Mouse (Mus musculus): Measurements from ENCODE around the gene Rab44.

The Rab44 gene

GRCm38 (mm10) chr17:29136236-29136635 is 22.3 kb downstream of the Rab44 start:
- no peak for DNase-seq

- DNase-seq, result no peak
Measured at GRCm38 (mm10) chr17:29137906-29138305, 24.0 kb downstream of the Rab44 start.

GRCm38 (mm10) chr17:29141577-29141976 is 27.6 kb downstream of the Rab44 start:
- no peak for DNase-seq

- DNase-seq, result no peak
Measured at GRCm38 (mm10) chr17:29143266-29143665, 29.3 kb downstream of the Rab44 start.

GRCm38 (mm10) chr17:29145101-29145500 is 31.2 kb downstream of the Rab44 start:
- no peak for DNase-seq

GRCm38 (mm10) chr17:29147273-29147672 is 33.3 kb downstream of the Rab44 start:
- DNase-seq, result no peak

- no peak for DNase-seq
Measured at GRCm38 (mm10) chr17:29147773-29148172, 33.8 kb downstream of the Rab44 start.

GRCm38 (mm10) chr17:29149766-29150165 is 35.8 kb downstream of the Rab44 start:
- DNase-seq, result no peak

GRCm38 (mm10) chr17:29152547-29152946 is 38.6 kb downstream of the Rab44 start:
- DNase-seq, result no peak

- no peak for DNase-seq
Measured at GRCm38 (mm10) chr17:29154247-29154646, 40.3 kb downstream of the Rab44 start.

GRCm38 (mm10) chr17:29155355-29156135 is 41.6 kb downstream of the Rab44 start:
- DNase-seq, result peak; percentile 74

GRCm38 (mm10) chr17:29156396-29156795 is 42.5 kb downstream of the Rab44 start:
- peak; percentile 39 for DNase-seq

GRCm38 (mm10) chr17:29156866-29157265 is 42.9 kb downstream of the Rab44 start:
- DNase-seq, result no peak

- DNase-seq, result no peak
Measured at GRCm38 (mm10) chr17:29158899-29159298, 45.0 kb downstream of the Rab44 start.

GRCm38 (mm10) chr17:29159320-29159719 is 45.4 kb downstream of the Rab44 start:
- no peak for DNase-seq

- no peak for DNase-seq
Measured at GRCm38 (mm10) chr17:29159743-29160455, 46.0 kb downstream of the Rab44 start.

- no peak for DNase-seq
Measured at GRCm38 (mm10) chr17:29162334-29162733, 48.4 kb downstream of the Rab44 start.

GRCm38 (mm10) chr17:29164469-29165111 is 50.6 kb downstream of the Rab44 start:
- no peak for DNase-seq

GRCm38 (mm10) chr17:29165452-29165851 is 51.5 kb downstream of the Rab44 start:
- no peak for DNase-seq

GRCm38 (mm10) chr17:29165967-29166578 is 52.1 kb downstream of the Rab44 start:
- DNase-seq, result no peak

- DNase-seq, result no peak
Measured at GRCm38 (mm10) chr17:29167371-29167770, 53.4 kb downstream of the Rab44 start.

GRCm38 (mm10) chr17:29168438-29168837 is 54.5 kb downstream of the Rab44 start:
- DNase-seq, result no peak

- DNase-seq, result no peak
Measured at GRCm38 (mm10) chr17:29168996-29169601, 55.2 kb downstream of the Rab44 start.

All from right cerebral cortex, postnatal 25 days (tissue).